Mouse (Mus musculus) spleen, embryonic (tissue): Measurements from ENCODE around the gene Pet100.

Experiments used
- CTCF ChIA-PET: fragments of 350-600 bp; sonication (Branson Sonifier 250); formaldehyde crosslinking; loops from one replicate; lab custom pipeline; 2022; lab: Charles Lee

Pet100 gene

DNA sequence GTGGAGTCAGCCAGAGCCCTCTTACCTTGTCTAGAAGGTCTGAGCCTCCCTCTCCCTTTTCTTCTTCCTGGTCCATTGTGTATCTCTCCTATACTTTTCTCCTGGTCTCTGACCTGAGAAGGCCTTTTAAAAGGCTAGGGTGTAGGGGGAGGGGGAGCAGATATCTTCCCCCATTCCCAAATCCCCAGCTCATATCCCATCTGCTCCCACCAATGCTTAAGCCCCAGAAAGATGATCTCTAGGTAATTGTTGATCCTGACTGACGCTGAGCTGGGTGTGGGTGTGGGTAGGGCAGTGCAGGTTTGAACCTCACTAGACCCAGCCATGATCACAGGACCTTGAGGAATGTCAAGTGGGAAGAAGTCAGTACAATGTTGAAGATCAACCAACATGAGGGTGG is 4.1 kb downstream of the Pet100 start, which contains the start of gene Pcp2:
Gene Pcp2, minus strand, starts transcription at position 101 of the 400 bp plus-strand sequence.
- CTCF ChIA-PET: no interaction called here

GRCm38 (mm10) chr8:3626971-3627370 is 5.6 kb downstream of the Pet100 start:
- CTCF ChIA-PET: no interaction called here

DNA sequence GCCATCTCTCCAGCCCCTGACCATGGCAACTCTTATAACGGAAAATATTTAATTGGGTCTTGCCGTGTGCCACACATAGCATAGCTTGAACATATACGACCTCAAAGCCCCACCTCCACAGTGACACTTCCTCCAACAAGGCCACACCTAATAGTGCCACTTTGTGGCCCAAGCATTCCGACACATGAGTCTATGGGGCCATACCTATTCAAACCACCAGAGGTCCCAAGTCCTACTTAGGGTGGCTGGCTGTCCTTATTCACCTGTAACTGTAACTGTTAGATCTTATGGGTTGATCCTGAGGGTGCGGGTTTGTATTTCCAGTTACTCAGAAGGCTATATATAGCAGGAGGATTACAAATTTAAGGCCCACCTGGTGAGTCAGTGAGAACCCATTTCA is 6.7 kb downstream of the Pet100 start:
- CTCF ChIA-PET: interaction anchor here (0.5 kb wide), 1 partner anchor 64 kb away, joined by 7 read pairs; no protein-coding TSS in a partner anchor

DNA sequence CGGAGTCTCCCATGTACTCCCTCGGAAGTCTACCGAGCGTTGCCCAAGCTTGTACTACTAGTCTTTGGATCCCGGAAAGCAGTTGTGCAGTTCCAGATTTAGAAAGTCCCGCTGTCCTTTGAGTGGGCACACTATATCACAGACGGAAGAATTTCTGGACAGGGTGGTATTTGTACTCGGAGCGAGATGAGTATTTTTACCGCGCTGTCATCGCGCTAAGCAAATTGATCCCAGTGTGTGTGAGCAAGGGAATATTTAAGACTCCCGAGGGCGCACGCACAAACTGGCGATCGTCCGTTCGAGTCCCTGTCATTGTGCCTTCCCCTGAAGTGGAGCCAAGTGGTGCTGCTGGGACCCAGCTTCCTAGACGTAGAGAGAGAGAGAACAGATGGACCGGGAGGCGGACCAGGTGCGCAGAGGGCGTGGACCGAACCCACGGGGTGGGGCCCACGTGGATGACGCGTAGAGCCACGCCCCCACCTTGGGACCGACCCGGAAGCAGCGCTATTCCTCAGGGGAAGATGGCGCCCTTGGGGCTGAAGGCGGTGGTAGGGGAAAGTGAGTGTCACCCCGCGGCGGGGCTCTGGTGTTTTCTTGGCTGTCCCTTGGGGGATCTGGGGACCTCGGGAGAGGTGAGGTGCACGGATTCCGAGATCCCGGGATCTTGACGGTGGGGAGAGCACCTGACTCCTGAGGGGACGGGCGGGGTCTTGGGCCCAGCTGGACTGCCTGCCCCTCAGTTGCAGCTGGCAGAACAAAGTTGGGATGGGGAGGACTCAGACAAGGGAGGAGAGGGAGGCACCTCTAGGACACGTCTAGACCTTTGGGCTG is 9.5 kb downstream of the Pet100 start, which contains the start of gene Stxbp2:
Gene Stxbp2, plus strand, starts transcription at position 309 of the 831 bp plus-strand sequence.
- CTCF ChIA-PET: interaction anchor here (0.5 to 0.6 kb wide), 2 partner anchors 8 to 976 kb away, joined by 3 read pairs; no protein-coding TSS in a partner anchor

DNA sequence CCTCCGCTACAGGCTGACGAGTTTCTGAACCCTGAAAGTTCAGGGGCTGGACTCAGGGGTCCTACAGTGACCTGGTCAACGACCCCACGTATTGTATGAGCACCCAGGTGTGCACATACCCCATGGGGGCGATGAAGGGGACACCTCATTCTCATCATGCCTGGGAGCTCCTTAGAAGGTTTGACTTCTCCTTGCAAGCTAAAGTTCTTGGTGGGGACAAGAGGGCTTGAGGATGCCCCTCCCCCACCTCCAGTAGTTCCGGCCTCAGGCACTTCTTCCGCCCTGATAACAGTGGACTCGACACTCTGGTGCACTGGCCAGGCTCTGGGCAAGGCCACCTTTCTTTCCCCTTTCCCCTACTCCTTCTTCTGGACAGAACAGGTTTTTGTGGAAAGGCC is 10.1 kb downstream of the Pet100 start:
- CTCF ChIA-PET: interaction anchor here (0.5 kb wide), 2 partner anchors 8 to 33 kb away, joined by 3 to 4 read pairs; no protein-coding TSS in a partner anchor

DNA sequence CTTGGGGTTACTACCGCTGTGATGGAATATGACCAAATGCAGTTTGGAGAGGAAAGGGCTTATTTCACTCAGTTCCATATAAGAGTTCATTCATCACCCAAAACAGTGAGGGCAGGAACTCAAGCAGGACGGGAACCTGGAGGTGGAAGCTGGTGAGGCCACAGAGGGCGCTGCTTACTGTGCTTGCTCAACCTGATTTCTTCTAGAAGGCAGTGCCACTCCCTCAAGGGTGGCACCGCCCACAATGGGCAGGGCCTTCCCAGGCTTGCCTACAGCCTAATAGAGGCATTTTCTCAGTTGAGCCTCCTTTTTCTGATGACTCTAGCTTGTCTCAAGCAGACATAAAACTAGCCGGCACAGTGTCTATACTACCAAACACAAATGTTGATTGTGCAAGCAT is 24.5 kb downstream of the Pet100 start:
- CTCF ChIA-PET: no interaction called here

DNA sequence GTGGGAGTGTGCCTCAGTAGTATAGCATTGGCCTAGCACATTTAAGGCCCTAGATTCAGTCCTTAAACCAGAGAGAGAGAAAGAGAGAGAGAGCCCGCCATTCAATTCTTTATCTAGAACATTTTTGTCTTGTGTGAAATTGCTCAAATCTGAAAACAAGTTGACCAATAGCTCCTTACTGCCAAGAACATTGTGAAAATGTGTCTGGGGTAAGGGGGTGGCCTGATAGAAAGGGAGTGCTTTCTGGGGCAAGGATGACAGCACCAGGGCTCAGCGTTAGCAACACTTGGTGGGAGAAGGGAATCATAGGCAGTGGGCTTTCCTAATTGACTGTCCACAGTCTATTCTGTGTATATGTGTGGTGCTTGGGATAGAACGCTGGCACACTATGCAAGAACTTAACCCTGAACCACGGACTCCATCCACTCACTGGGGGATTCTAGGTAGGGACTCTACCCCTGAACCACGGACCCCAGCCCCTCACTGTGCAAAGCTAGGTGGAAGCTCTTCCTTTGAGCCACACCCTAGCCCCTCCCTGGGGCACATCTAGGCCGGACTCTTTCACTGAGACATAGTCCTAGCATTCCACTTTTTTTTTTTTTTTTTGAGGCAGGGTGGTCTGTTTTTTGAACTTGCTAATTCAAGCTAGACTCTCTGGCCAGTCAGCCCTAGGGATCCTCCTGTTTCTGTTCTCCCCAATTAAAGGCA is 25.6 kb downstream of the Pet100 start:
- CTCF ChIA-PET: no interaction called here

DNA sequence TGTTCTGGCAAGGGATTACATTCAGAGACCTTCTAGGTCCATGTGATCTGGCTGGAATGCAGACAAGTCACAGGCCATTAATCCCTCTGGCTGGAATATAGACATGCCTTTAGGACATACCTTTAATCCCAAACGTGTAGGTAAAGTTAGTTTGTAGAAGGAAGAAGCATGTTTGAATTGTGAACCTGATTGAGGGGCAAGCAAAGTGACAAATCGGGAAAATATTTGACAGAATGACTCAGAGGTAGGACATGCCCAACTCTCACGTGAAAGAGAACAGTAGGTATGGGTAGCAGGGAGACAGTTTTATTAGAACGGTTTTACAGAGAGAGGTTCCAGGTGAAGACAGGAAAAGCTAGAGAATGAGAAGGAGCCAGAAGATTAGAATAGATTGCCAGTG is 26.2 kb downstream of the Pet100 start:
- CTCF ChIA-PET: no interaction called here

- CTCF ChIA-PET: interaction anchor here (0.6 to 0.7 kb wide), 3 partner anchors 12 to 296 kb away, joined by 4 to 10 read pairs (median 8); no protein-coding TSS in a partner anchor
These were observed 26.9 kb downstream of the Pet100 start for GRCm38 (mm10) chr8:3648268-3648667.

DNA sequence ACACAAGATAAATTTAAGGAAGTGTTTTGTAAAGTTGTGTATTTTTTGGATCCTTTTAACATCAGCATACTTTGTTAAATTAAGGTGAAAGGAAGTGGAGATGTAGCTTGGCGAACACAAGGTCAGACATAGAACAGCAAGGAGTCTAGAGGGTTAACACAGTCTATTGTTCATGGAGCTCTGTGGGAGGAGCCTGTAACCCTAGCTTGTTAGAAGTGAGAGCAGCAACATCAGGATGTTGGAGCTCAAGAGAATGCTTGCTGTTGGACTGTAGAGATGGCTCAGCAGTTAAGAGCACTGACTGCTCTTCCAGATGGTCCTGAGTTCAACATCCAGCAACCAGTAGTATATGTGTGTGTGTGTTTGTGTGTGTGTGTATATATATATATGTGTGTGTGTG is 27.6 kb downstream of the Pet100 start:
- CTCF ChIA-PET: interaction anchor here (0.6 to 0.7 kb wide), 4 partner anchors 11 to 296 kb away, joined by 3 to 10 read pairs (median 6); no protein-coding TSS in a partner anchor

- CTCF ChIA-PET: interaction anchor here (0.7 kb wide), 1 partner anchor 113 kb away, joined by 3 read pairs; no protein-coding TSS in a partner anchor
These were observed 31.5 kb downstream of the Pet100 start for GRCm38 (mm10) chr8:3652845-3653244.

DNA sequence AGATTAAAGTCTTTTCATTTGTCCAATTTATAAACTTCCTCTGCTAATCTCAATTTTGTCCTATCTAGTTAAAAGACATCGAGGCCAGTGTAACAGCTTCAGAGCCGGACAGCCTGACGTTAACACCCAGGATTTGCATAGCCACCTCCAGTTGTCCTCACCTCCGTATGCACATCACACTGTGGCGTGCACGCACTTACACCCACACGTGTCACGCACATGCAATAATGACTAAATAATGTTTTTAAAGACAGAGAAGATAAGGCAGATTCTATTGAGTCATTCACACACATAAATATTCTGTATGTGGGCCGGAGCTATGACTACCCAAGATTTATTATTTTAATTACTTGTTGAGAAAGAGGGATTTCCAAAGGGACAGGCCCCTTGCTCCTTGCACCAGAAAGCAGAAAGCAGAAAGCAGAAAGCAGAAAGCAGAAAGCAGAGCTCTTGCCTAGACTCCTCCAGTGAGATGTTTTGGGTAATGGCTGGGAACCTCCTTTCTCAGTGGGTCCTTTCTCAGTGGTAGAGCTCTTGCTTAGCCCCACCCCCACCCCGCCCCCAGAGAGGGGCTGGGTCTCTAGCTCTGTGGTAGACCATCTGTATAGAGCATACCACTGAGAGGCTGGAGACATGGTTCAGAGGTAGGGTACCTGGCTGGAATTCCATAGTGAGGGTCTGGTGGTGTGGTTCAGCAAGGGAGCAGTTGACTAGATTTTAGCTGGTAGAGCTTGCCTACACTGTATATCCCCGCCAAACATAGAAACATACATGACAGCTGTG is 33.6 kb downstream of the Pet100 start:
- CTCF ChIA-PET: no interaction called here

GRCm38 (mm10) chr8:3655526-3655925 is 34.2 kb downstream of the Pet100 start, which contains the start of gene Retn:
Gene Retn (plus strand): TSS chr8:3655770.
- CTCF ChIA-PET: no interaction called here

- CTCF ChIA-PET: interaction anchor here (0.5 kb wide), 1 partner anchor 490 kb away, joined by 3 read pairs; no protein-coding TSS in a partner anchor
These were observed 35.5 kb downstream of the Pet100 start for GRCm38 (mm10) chr8:3656725-3657381.

DNA sequence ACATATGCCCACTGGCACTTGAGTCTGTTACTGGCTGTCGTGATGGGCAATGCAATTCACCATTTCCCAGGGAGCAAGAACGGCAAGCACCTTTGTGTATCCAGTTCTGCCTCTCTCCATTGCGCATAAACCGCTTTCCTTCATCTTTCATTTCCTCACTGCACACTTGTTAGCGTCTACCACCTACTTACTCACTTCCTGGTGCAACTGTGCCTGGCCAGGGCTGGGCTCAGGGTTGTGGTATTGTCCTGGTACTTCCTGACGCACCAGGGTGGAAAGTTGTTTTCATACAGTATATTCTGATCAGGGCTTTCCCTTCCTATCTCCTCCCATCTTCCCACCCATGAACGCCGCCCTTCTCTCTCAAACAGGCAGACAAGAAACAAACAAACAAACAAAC is 39.5 kb downstream of the Pet100 start:
- CTCF ChIA-PET: no interaction called here

GRCm38 (mm10) chr8:3664405-3664804 is 43.1 kb downstream of the Pet100 start:
- CTCF ChIA-PET: interaction anchor here (0.6 to 1.1 kb wide), 3 partner anchors 32 to 594 kb away, joined by 3 to 4 read pairs (median 4); no protein-coding TSS in a partner anchor

DNA sequence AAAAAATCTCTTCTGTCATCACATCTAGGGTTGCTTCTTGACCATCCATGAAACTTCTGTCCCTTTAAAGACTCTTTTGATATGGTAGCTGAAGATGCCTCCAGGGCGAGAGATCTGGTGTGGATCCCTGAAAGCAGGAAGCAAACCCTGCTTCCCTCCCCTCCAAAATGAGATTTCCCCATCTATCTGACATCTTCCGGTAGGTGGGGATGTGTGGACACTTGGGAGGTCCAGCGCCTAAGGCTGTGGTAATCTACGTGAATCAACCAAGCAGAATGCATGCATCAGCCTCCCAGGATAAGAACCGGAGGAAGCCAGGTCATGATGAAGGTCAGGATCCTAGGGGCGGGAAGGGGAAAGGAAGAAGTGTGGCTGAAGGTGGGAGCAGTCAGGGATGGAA is 44.2 kb downstream of the Pet100 start, which contains the start of gene Mcemp1:
Gene Mcemp1, plus strand, starts transcription at position 248 of the 400 bp plus-strand sequence.
- CTCF ChIA-PET: no interaction called here

GRCm38 (mm10) chr8:3670388-3670787 is 49.0 kb downstream of the Pet100 start:
- CTCF ChIA-PET: interaction anchor here (1.0 kb wide), 1 partner anchor 111 kb away, joined by 3 read pairs; no protein-coding TSS in a partner anchor

DNA sequence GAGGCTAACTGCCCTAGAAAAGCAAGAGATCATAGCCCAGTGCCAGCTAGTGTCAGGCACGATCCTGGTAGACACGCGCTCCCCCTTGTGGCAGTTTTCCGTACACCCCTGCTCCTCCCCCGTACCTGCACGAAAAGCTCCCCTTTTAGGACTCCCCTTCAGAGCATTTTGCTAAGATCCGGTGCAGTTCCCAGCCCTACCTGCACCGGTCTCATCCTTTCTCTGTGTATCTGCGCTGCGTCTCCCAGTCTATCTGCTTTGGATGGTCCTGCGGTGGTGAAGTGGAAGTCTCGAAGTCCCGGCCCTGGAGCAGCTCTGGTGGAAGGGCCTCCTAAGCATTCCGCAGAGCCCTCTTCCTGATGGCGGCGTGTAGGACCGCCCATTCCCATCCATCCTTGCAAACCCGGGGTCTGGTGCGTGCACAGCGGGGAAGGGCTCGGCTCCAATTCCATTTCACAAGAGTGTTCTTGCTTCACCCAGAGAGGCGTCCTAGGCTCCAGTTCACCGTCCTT is 50.7 kb downstream of the Pet100 start, which contains the start of gene Fcor:
Gene Fcor, minus strand, starts transcription at position 383 of the 512 bp plus-strand sequence.
- CTCF ChIA-PET: interaction anchor here (0.5 to 1.1 kb wide), 6 partner anchors 24 to 320 kb away, joined by 3 to 12 read pairs (median 4); no protein-coding TSS in a partner anchor

DNA sequence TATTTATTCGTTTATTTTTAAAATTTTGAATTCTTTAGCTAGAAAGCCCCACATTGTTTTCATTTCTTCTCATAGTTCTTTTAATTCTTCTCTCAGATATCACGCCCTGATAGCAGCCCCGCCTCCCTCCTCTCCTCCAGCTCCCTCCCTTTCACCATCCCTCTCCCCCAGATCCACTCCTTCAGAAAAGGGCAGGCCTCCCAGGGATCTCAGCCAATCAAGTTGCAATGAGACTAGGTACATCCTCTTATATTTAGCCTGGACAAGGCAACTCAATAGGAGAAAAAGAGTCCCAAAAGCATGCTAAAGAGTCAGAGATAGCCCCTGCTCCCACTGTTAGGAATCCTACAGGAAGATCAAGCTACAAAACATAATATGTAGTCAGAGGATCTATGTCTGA is 53.3 kb downstream of the Pet100 start:
- CTCF ChIA-PET: interaction anchor here (0.5 to 0.7 kb wide), 2 partner anchors 26 to 34 kb away, joined by 8 read pairs; no protein-coding TSS in a partner anchor
